Mouse (Mus musculus) embryonic facial prominence, embryonic 13.5 days (tissue): ENCODE data around the gene Adad2. TPM values are rescaled to one million over a fixed set of nuclear protein-coding genes. Genes with fewer than 3 reads are reported as not detected.

Experiments used
- ATAC-seq: fragments of 200-750 bp; cut with Nextera tagmentation; 2 replicates; pipeline ENCODE4 v1.8.0; 2017; ENCODE audit warnings: low read depth; ENCODE audit not compliant: insufficient number of reproducible peaks, insufficient read depth, low FRiP score, low TSS enrichment
- H3K27ac ChIP-seq: fragments of 300-500 bp; sonication (generic); 2 replicates; pipeline ENCODE4 v1.5.1; 2015; ENCODE audit warnings: moderate library complexity, mild to moderate bottlenecking, inconsistent platforms
- H3K27me3 ChIP-seq: fragments of 300-500 bp; sonication (generic); 2 replicates; pipeline ENCODE4 v1.6.1; 2015; ENCODE audit warnings: mild to moderate bottlenecking, inconsistent platforms
- H3K36me3 ChIP-seq: fragments of 300-500 bp; sonication (generic); 2 replicates; pipeline ENCODE4 v1.6.1; 2015; ENCODE audit warnings: mild to moderate bottlenecking, inconsistent platforms
- H3K4me1 ChIP-seq: fragments of 300-500 bp; sonication (generic); 2 replicates; pipeline ENCODE4 v1.6.1; 2015; ENCODE audit warnings: inconsistent platforms
- H3K4me2 ChIP-seq: fragments of 300-500 bp; sonication (generic); 2 replicates; pipeline ENCODE4 v1.6.1; 2015; ENCODE audit warnings: moderate library complexity, mild to moderate bottlenecking, inconsistent platforms
- H3K4me3 ChIP-seq: fragments of 300-500 bp; sonication (generic); 2 replicates; pipeline ENCODE4 v1.5.1; 2015; ENCODE audit warnings: mild to moderate bottlenecking, inconsistent platforms
- H3K9ac ChIP-seq: fragments of 300-500 bp; sonication (generic); 2 replicates; pipeline ENCODE4 v1.6.1; 2015; ENCODE audit warnings: mild to moderate bottlenecking, inconsistent platforms
- H3K9me3 ChIP-seq: fragments of 300-500 bp; sonication (generic); 2 replicates; pipeline ENCODE4 v1.6.1; 2016; ENCODE audit warnings: inconsistent platforms
- WGBS: fragments of 180-500 bp; shearing (Covaris S2); methylation state at CpG from one replicate; pipeline ENCODE4 v1.1.7; 2015; ENCODE audit warnings: mixed read lengths; 5-methylcytosine and 5-hydroxymethylcytosine counted together
- polyA plus RNA-seq: library from polyadenylated mRNA; unstranded; fragments of >200 nt; fragmentation: Nextera tagmentation; extraction: Ambion mirVana; gene quantifications from 2 replicates; pipeline ENCODE4 v1.2.1, GENCODE M21; 2015

Gene Adad2
- polyA plus RNA-seq, 1 experiment from 2014 or later, result not detected

GRCm38 (mm10) chr8:119580441-119581161, 31.9 kb upstream of the Adad2 start:
- H3K4me3 ChIP-seq, result no peak overlapping the region
- no peak overlapping the region for H3K27ac ChIP-seq
- peaks cover 31% of the 10 kb centered on the region for H3K27me3 ChIP-seq
- no peak overlapping the region for H3K9ac ChIP-seq
- H3K4me1 ChIP-seq, result peaks cover 2% of the 10 kb centered on the region; the same call in 1 of the 2 replicates
- no peak for ATAC-seq
- H3K36me3 ChIP-seq, result no peaks in the 10 kb centered on the region
- no peak overlapping the region for H3K4me2 ChIP-seq
- WGBS, result 83% methylated on average over 5 of the region's 5 CpGs
- H3K9me3 ChIP-seq, result no peaks in the 10 kb centered on the region

GRCm38 (mm10) chr8:119585901-119586300, 26.6 kb upstream of the Adad2 start:
- Histone ChIP-seq H3K27me3 (no peaks in the 10 kb centered on the region), H3K9ac (peak overlapping the region; percentile 62), H3K36me3 (no peaks in the 10 kb centered on the region), H3K9me3 (no peaks in the 10 kb centered on the region), H3K27ac (no peak overlapping the region), H3K4me2 (peak overlapping the region; percentile 65), H3K4me1 (peaks cover 13% of the 10 kb centered on the region; the same call in 1 of the 2 replicates), H3K4me3 (peak overlapping the region; percentile 38)
- 12% methylated on average over 23 of the region's 24 CpGs for WGBS
- peak; percentile 56; the same call in 1 of the 2 replicates for ATAC-seq

- WGBS, result 57% methylated on average over 4 of the region's 4 CpGs
- Histone ChIP-seq H3K4me3 (no peak overlapping the region), H3K9ac (no peak overlapping the region), H3K27ac (no peak overlapping the region), H3K27me3 (no peaks in the 10 kb centered on the region), H3K9me3 (no peaks in the 10 kb centered on the region), H3K36me3 (no peaks in the 10 kb centered on the region), H3K4me1 (peaks cover 13% of the 10 kb centered on the region; the same call in 1 of the 2 replicates), H3K4me2 (no peak overlapping the region)
- no peak for ATAC-seq
Observed at GRCm38 (mm10) chr8:119588321-119588720, 24.2 kb upstream of the Adad2 start.

- WGBS, result 15% methylated on average over 10 of the region's 10 CpGs
- Histone ChIP-seq H3K4me3 (no peak overlapping the region), H3K4me2 (no peak overlapping the region), H3K4me1 (peaks cover 13% of the 10 kb centered on the region; the same call in 1 of the 2 replicates), H3K27ac (no peak overlapping the region), H3K9me3 (no peaks in the 10 kb centered on the region), H3K9ac (no peak overlapping the region), H3K27me3 (no peaks in the 10 kb centered on the region), H3K36me3 (no peaks in the 10 kb centered on the region)
- ATAC-seq, result no peak
Observed at GRCm38 (mm10) chr8:119588844-119589243, 23.7 kb upstream of the Adad2 start.

- Histone ChIP-seq H3K4me3 (no peak overlapping the region), H3K9me3 (no peaks in the 10 kb centered on the region), H3K27ac (no peak overlapping the region), H3K4me2 (no peak overlapping the region), H3K36me3 (no peaks in the 10 kb centered on the region), H3K27me3 (no peaks in the 10 kb centered on the region), H3K4me1 (peaks cover 13% of the 10 kb centered on the region; the same call in 1 of the 2 replicates), H3K9ac (no peak overlapping the region)
- no peak for ATAC-seq
- 82% methylated on average over 14 of the region's 14 CpGs for WGBS
Observed at GRCm38 (mm10) chr8:119590348-119590747, 22.2 kb upstream of the Adad2 start.

- ATAC-seq, result no peak
- no peak overlapping the region for H3K4me2 ChIP-seq
- H3K4me1 ChIP-seq, result peaks cover 7% of the 10 kb centered on the region; the same call in 1 of the 2 replicates
- no peak overlapping the region for H3K9ac ChIP-seq
- no peaks in the 10 kb centered on the region for H3K27me3 ChIP-seq
- H3K27ac ChIP-seq, result no peak overlapping the region
- 84% methylated on average over 7 of the region's 7 CpGs for WGBS
- H3K36me3 ChIP-seq, result peaks cover 7% of the 10 kb centered on the region; the same call in 1 of the 2 replicates
- H3K4me3 ChIP-seq, result no peak overlapping the region
- H3K9me3 ChIP-seq, result no peaks in the 10 kb centered on the region
Observed at GRCm38 (mm10) chr8:119591456-119591855, 21.1 kb upstream of the Adad2 start.

- Histone ChIP-seq H3K9ac (peak overlapping the region; percentile 89), H3K9me3 (no peaks in the 10 kb centered on the region), H3K36me3 (peaks cover 42% of the 10 kb centered on the region), H3K4me3 (peak overlapping the region; percentile 80), H3K4me1 (peaks cover 11% of the 10 kb centered on the region), H3K4me2 (peak overlapping the region; percentile 91), H3K27me3 (no peaks in the 10 kb centered on the region), H3K27ac (no peak overlapping the region)
- no peak for ATAC-seq
- WGBS, result 92% methylated on average over 4 of the region's 4 CpGs
Observed at GRCm38 (mm10) chr8:119603771-119604170, 8.8 kb upstream of the Adad2 start.

- Histone ChIP-seq H3K4me2 (peak overlapping the region; percentile 91), H3K4me1 (peaks cover 11% of the 10 kb centered on the region), H3K4me3 (peak overlapping the region; percentile 80), H3K27ac (peak overlapping the region; percentile 28; the same call in 1 of the 2 replicates), H3K36me3 (peaks cover 35% of the 10 kb centered on the region), H3K9ac (peak overlapping the region; percentile 89), H3K9me3 (no peaks in the 10 kb centered on the region), H3K27me3 (no peaks in the 10 kb centered on the region)
- no peak for ATAC-seq
- WGBS, result 39% methylated on average over 12 of the region's 12 CpGs
Observed at GRCm38 (mm10) chr8:119604398-119604803, 8.1 kb upstream of the Adad2 start.

- Histone ChIP-seq H3K9me3 (no peaks in the 10 kb centered on the region), H3K36me3 (peaks cover 29% of the 10 kb centered on the region), H3K4me3 (peak within 1 kb of the TSS; percentile 80), H3K9ac (peak within 1 kb of the TSS; percentile 89), H3K27ac (peak within 1 kb of the TSS; percentile 40), H3K4me1 (peaks cover 11% of the 10 kb centered on the region), H3K4me2 (peak within 1 kb of the TSS; percentile 91), H3K27me3 (no peaks in the 10 kb centered on the region)
- WGBS, result under 1% methylated on average over 23 of the region's 23 CpGs
- no peak; the same call in 1 of the 2 replicates for ATAC-seq
Observed at GRCm38 (mm10) chr8:119604996-119605395, 7.6 kb upstream of the Adad2 start, which contains the start of gene Taf1c. Gene Taf1c (minus strand): TSS chr8:119605222.

GRCm38 (mm10) chr8:119606224-119606623, 6.3 kb upstream of the Adad2 start:
- no peak overlapping the region for H3K4me2 ChIP-seq
- WGBS, result 84% methylated on average over 2 of the region's 2 CpGs
- H3K4me1 ChIP-seq, result peaks cover 11% of the 10 kb centered on the region
- no peaks in the 10 kb centered on the region for H3K27me3 ChIP-seq
- ATAC-seq, result no peak
- H3K36me3 ChIP-seq, result peaks cover 17% of the 10 kb centered on the region
- no peak overlapping the region for H3K27ac ChIP-seq
- no peaks in the 10 kb centered on the region for H3K9me3 ChIP-seq
- H3K4me3 ChIP-seq, result no peak overlapping the region
- no peak overlapping the region for H3K9ac ChIP-seq

- 67% methylated on average over 14 of the region's 14 CpGs for WGBS
Observed at GRCm38 (mm10) chr8:119615096-119615495, 2.5 kb downstream of the Adad2 start.

GRCm38 (mm10) chr8:119616358-119616757, 3.8 kb downstream of the Adad2 start:
- H3K4me1 ChIP-seq, result no peaks in the 10 kb centered on the region
- no peak overlapping the region for H3K4me2 ChIP-seq
- H3K4me3 ChIP-seq, result no peak overlapping the region
- H3K9me3 ChIP-seq, result no peaks in the 10 kb centered on the region
- H3K27ac ChIP-seq, result no peak overlapping the region
- 59% methylated on average over 7 of the region's 7 CpGs for WGBS
- no peak overlapping the region for H3K9ac ChIP-seq
- ATAC-seq, result no peak
- 0 out of 2 replicates have a peak, but pooled peaks cover 5% of the 10 kb centered on the region for H3K27me3 ChIP-seq
- no peaks in the 10 kb centered on the region for H3K36me3 ChIP-seq

More at GRCm38 (mm10) chr8:119615096-119615495, 2.5 kb downstream of the Adad2 start:
- H3K4me2 ChIP-seq, result no peak overlapping the region
- H3K4me1 ChIP-seq, result no peaks in the 10 kb centered on the region
- no peak for ATAC-seq
- no peak overlapping the region for H3K9ac ChIP-seq
- H3K9me3 ChIP-seq, result no peaks in the 10 kb centered on the region
- H3K36me3 ChIP-seq, result no peaks in the 10 kb centered on the region
- 0 out of 2 replicates have a peak, but pooled peaks cover 5% of the 10 kb centered on the region for H3K27me3 ChIP-seq
- no peak overlapping the region for H3K4me3 ChIP-seq
- no peak overlapping the region for H3K27ac ChIP-seq
